Mouse (Mus musculus): Measurements from ENCODE around the gene Apol10b. TPM values are rescaled to one million over a fixed set of nuclear protein-coding genes. Genes with fewer than 3 reads are reported as not detected.
"Not testable (repeated sequence)": the region's sequence is repeated elsewhere in the genome, so short reads cannot be mapped to it uniquely, and the experiment has no call there.

Gene Apol10b
- polyA plus RNA-seq, 1 experiment = 0.14 TPM

GRCm38 (mm10) chr15:77581681-77582080 is 14.2 kb downstream of the Apol10b start:
- DNase-seq (ENCODE audit: low read depth) = peak; percentile 74
- TF ChIP-seq CTCF (IDR thresholded peaks at IDR 0.05; ENCODE audit: borderline replicate concordance, extremely low read depth, insufficient read depth, insufficient read length) = no peak
- TF ChIP-seq POLR2A (IDR thresholded peaks at IDR 0.05; ENCODE audit: borderline replicate concordance, extremely low read depth, insufficient read depth, insufficient read length, poor library complexity, severe bottlenecking) = no peak

- no peak for TF ChIP-seq POLR2A (IDR thresholded peaks at IDR 0.05; ENCODE audit: borderline replicate concordance, extremely low read depth, insufficient read depth, insufficient read length, poor library complexity, severe bottlenecking)
- no peak for TF ChIP-seq CTCF (IDR thresholded peaks at IDR 0.05; ENCODE audit: borderline replicate concordance, extremely low read depth, insufficient read depth, insufficient read length)
- DNase-seq (ENCODE audit: low read depth) = no peak
Observed at GRCm38 (mm10) chr15:77579311-77579710, 16.6 kb downstream of the Apol10b start.

GRCm38 (mm10) chr15:77578801-77579200 is 17.1 kb downstream of the Apol10b start:
- TF ChIP-seq POLR2A (IDR thresholded peaks at IDR 0.05; ENCODE audit: borderline replicate concordance, extremely low read depth, insufficient read depth, insufficient read length, poor library complexity, severe bottlenecking) = no peak
- no peak for TF ChIP-seq CTCF (IDR thresholded peaks at IDR 0.05; ENCODE audit: borderline replicate concordance, extremely low read depth, insufficient read depth, insufficient read length)
- no peak for DNase-seq (ENCODE audit: low read depth)

GRCm38 (mm10) chr15:77563219-77563618 is 32.7 kb downstream of the Apol10b start:
- no peak for TF ChIP-seq POLR2A (IDR thresholded peaks at IDR 0.05; ENCODE audit: borderline replicate concordance, extremely low read depth, insufficient read depth, insufficient read length, poor library complexity, severe bottlenecking)
- no peak for TF ChIP-seq CTCF (IDR thresholded peaks at IDR 0.05; ENCODE audit: borderline replicate concordance, extremely low read depth, insufficient read depth, insufficient read length)

GRCm38 (mm10) chr15:77561792-77562191 is 34.1 kb downstream of the Apol10b start, which contains the start of gene 1700025B11Rik:
Gene 1700025B11Rik (minus strand): TSS chr15:77561892.
- TF ChIP-seq CTCF (IDR thresholded peaks at IDR 0.05; ENCODE audit: borderline replicate concordance, extremely low read depth, insufficient read depth, insufficient read length) = no peak
- TF ChIP-seq POLR2A (IDR thresholded peaks at IDR 0.05; ENCODE audit: borderline replicate concordance, extremely low read depth, insufficient read depth, insufficient read length, poor library complexity, severe bottlenecking) = no peak
- DNase-seq (ENCODE audit: low read depth) = no peak

More at GRCm38 (mm10) chr15:77563219-77563618, 32.7 kb downstream of the Apol10b start:
- DNase-seq (ENCODE audit: low read depth) = no peak

- not testable (repeated sequence) for DNase-seq (ENCODE audit: low read depth)
Observed at GRCm38 (mm10) chr15:77539221-77539620, 56.7 kb downstream of the Apol10b start.

Other genes starting within 250 kb of the Apol10b start
- gene Apol7a, start 197.0 kb downstream of the Apol10b start, polyA plus RNA-seq (2012; rRNA removed) = not detected in 2 replicates
- 0.23 TPM in 1 of 2 replicates, not detected in the other for gene Apol9a, start 185.0 kb downstream of the Apol10b start, polyA plus RNA-seq (2012; rRNA removed)
- gene Apol7b, start 148.6 kb downstream of the Apol10b start, polyA plus RNA-seq (2012; rRNA removed) = not detected in 2 replicates
- gene Apol10a, start 119.1 kb downstream of the Apol10b start, polyA plus RNA-seq (2012; rRNA removed) = not detected in 2 replicates
- not detected in 2 replicates for gene Apol11a, start 87.9 kb downstream of the Apol10b start, polyA plus RNA-seq (2012; rRNA removed)
- gene Apol7c, start 62.8 kb downstream of the Apol10b start, polyA plus RNA-seq (2012; rRNA removed) = not detected in 2 replicates
- not detected in 2 replicates for gene 1700025B11Rik, start 34.2 kb downstream of the Apol10b start, polyA plus RNA-seq (2012; rRNA removed)
- not detected in 2 replicates for gene Gm36245, start 3.1 kb upstream of the Apol10b start, polyA plus RNA-seq (2012; rRNA removed)
- gene Apol11b, start 47.2 kb upstream of the Apol10b start, polyA plus RNA-seq (2012; rRNA removed) = not detected in 2 replicates
- gene Apol7e, start 102.7 kb upstream of the Apol10b start, polyA plus RNA-seq (2012; rRNA removed) = 0.04 TPM in 1 of 2 replicates, not detected in the other
- gene Apol9b, start 132.9 kb upstream of the Apol10b start, polyA plus RNA-seq (2012; rRNA removed) = 0.06 TPM in 1 of 2 replicates, not detected in the other
- 0.30 and 0.37 TPM in 2 replicates for gene Apol8, start 160.9 kb upstream of the Apol10b start, polyA plus RNA-seq (2012; rRNA removed)
- 12.1 and 29.9 TPM in 2 replicates for gene Myh9, start 246.1 kb upstream of the Apol10b start, polyA plus RNA-seq (2012; rRNA removed)

All from brain, embryonic 14.5 days (tissue).